Mouse (Mus musculus) lung, postnatal 0 days (tissue): ENCODE measurements around the gene Tomt.

Experiments
- CTCF ChIP-seq: IDR thresholded peaks from 2 replicates; pipeline ENCODE4 v1.5.1; 2016; ENCODE audit warnings: antibody characterized with exemption, mild to moderate bottlenecking
- EP300 ChIP-seq: IDR thresholded peaks from 2 replicates; pipeline ENCODE4 v1.6.1; 2016; ENCODE audit warnings: antibody characterized with exemption, mild to moderate bottlenecking, control low read depth

GRCm38 (mm10) chr7:101951648-101952047, 45.5 kb upstream of the Tomt start:
- no peak for TF ChIP-seq CTCF
- TF ChIP-seq EP300: no peak
